Mouse (Mus musculus) regulatory T cell (primary cell): ENCODE measurements around the gene Raly.
"Not testable (repeated sequence)": the region's sequence is repeated elsewhere in the genome, so short reads cannot be mapped to it uniquely, and the experiment has no call there.

ENCODE experiments used
- in situ Hi-C: fragments of 300-600 bp; cut with MboI, MseI; formaldehyde crosslinking; loops from one replicate; pipeline ENCODE4 v1.15.1; 2025; ENCODE audit warnings: high pct_unique_total_duplicates

The Raly gene

GRCm38 (mm10) chr2:154834149-154834865, 43.4 kb downstream of the Raly start:
- in situ Hi-C loops, result no loop called here

GRCm38 (mm10) chr2:154836537-154836936, 45.6 kb downstream of the Raly start:
- in situ Hi-C loops, result no loop called here

GRCm38 (mm10) chr2:154848086-154848485, 57.2 kb downstream of the Raly start:
- in situ Hi-C loops, result no loop called here

- in situ Hi-C loops, result loop anchor here (5.0 kb wide), 1 partner anchor 148 kb away; no protein-coding TSS in a partner anchor
These were observed 64.5 kb downstream of the Raly start for GRCm38 (mm10) chr2:154855383-154855782.

- in situ Hi-C loops, result no loop called here
These were observed 72.8 kb downstream of the Raly start for GRCm38 (mm10) chr2:154863672-154864071.

DNA sequence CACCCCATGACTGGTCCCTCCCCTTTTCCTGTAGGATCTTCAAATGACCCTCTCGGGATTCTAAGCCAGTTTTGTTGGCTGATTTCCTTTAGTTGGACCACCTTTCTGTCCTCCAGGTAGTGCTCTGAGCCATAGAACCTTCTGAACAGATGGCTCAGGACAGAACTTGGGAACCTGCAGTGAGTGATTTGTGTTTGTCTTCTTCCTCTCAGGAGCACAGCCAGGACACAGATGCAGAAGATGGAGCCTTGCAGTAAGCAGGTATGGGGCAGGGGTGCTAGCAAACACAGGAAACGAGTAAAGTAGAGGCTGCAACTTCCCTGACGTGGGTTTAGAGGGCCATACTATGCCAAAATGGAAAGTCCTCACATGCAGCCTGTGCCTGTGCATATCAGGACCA, 74.8 kb downstream of the Raly start:
- in situ Hi-C loops, result no loop called here

- in situ Hi-C loops, result no loop called here
These were observed 77.2 kb downstream of the Raly start for GRCm38 (mm10) chr2:154868106-154868505.

DNA sequence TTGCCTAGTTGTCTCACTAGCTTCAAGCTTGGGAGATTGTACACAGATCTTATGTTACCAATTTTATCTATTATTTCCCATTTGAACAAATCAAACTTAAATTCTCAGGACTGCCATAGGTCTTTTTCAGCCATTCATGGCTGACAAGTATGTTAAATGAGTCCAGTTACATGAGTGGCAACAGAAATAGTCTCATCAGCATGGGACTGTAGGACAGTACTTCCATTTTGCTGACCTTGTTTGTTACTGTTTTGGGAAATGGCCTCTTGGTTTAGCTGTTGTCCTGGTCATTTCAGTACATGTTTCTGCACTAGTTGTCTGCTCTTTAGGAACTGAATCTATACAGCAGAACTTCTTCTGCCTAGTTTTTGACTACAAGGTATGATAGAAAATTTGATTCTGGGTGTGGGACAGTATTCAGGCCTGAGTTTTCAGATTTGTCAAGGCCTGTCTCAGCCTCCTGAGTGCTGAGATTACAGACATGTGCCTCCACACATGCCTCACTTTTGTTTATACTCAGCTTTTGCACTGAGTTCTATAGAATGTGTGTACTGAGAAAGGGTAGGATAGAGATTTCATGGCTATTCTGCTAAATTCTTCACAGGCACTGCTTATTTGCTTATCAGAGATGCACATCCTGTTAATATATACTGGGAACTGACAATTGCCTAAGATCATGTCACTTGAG, 79.2 kb downstream of the Raly start:
- in situ Hi-C loops, result no loop called here

DNA sequence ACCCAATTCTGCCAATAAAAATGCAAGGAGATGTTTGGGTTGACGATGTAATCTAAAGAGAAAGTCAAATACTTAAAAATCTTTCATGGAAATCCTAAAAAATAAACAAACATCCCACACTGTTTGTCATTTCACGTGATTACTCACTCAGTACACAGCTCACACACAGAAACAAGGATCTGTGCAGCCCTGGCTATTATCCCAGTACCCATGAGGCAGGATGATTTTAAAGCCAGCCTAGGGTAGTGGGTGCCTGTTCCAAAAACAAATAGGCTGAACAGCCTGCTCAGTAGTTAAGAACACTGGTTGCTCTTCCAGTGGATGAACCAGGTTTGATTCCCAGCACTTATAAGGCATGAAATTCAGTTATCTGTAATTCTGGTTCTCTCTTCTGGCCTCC, 85.7 kb downstream of the Raly start:
- in situ Hi-C loops, result loop anchor here (25.0 kb wide), 1 partner anchor 1261 kb away; the partner anchor contains the start of genes Gm28036, Nfs1 and Romo1

GRCm38 (mm10) chr2:154891585-154891984, 100.7 kb downstream of the Raly start:
- in situ Hi-C loops, result loop anchor here (5.0 to 25.0 kb wide), 2 partner anchors 94 to 1246 kb away; partner anchors contain the start of genes Gm28036, Nfs1 and Romo1

DNA sequence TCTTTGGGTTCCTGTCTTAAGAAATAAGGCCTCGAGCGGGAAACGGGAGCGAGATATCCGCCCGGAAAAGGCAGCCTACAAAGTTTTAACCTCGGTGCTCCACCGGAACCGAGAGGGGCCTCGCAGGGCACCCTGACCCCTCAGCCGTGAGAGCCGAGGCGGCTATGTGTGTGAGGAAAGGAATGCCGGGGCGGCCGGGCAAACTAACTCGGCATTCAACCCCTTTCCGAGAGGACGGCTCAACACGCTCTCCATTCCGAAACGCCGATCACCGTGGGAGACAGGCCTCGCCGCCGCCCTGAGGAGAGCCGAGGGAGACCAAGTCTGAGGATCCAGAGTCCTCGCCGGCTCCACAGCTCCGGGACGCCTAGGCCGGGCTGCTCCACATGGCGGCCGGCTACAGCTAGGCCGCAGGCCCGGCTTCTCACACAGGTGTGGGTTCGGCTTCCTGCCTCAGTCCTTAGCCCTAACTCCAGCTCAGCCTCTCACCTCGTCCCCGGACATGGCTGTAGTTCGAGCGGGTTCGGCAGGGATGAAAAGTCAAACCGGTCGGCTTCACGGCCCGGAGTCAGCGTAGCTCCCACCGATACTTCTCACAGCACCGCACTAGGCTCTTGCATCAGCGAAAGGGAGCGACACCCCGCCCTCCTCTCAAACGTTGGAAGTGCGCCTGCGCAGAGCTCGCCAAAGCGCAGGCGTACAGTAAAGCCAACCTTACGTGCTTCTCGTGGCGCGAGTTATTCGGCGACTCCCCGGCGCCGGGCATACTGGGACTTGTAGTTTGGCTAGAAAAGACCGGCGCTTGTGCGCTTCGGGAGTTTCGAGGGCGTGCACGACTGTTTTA, 101.5 kb downstream of the Raly start, which contains the start of gene Eif2s2:
Eif2s2 (minus strand) TSS at position 735 of the 844 bp plus-strand sequence.
- in situ Hi-C loops, result loop anchor here (5.0 to 25.0 kb wide), 2 partner anchors 95 to 1245 kb away; partner anchors contain the start of genes Gm28036, Nfs1 and Romo1

DNA sequence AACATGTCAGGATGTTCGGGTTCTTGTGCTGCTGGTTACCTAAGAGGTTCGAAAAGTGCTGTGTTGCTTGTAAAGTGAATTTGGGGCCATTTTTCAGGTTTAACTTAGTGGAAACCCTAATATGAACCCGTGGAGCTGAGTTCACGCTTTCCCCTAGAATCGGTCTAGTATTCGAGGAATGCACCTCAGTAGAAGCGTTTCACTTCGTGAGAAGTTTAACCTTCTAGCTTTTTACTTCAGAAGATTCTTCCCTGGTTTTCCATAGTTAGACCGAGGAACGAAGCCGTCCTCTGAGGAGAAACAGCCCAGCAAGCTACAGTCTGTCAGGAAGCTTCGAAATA, 102.1 kb downstream of the Raly start:
- in situ Hi-C loops, result loop anchor here (5.0 to 25.0 kb wide), 2 partner anchors 96 to 1244 kb away; partner anchors contain the start of genes Gm28036, Nfs1 and Romo1

DNA sequence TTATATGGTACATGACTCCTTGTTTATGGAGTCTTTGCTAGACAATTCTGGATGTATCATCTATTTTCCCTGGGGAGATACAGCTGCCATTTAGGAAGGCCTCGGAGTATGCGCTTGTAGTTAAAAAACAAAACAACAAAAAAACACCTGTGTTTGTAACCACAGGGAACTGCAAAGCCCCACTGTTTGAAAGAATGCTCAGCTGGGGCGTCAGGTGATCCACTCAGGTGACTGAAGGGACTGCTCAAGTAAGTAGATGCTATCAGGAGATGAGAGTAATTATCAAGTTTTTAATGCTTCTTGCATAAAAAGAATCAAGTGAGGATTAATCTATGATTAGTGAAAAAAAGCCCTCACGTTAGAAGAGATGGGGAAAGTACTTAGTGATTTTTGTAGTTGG, 102.7 kb downstream of the Raly start:
- in situ Hi-C loops, result loop anchor here (5.0 to 25.0 kb wide), 2 partner anchors 96 to 1244 kb away; partner anchors contain the start of genes Gm28036, Nfs1 and Romo1

- in situ Hi-C loops, result loop anchor here (25.0 kb wide), 1 partner anchor 1238 kb away; the partner anchor contains the start of genes Gm28036, Nfs1 and Romo1
These were observed 108.1 kb downstream of the Raly start for GRCm38 (mm10) chr2:154899004-154899403.

- in situ Hi-C loops, result loop anchor here (25.0 kb wide), 1 partner anchor 1238 kb away; the partner anchor contains the start of genes Gm28036, Nfs1 and Romo1
These were observed 108.5 kb downstream of the Raly start for GRCm38 (mm10) chr2:154899412-154899811.

DNA sequence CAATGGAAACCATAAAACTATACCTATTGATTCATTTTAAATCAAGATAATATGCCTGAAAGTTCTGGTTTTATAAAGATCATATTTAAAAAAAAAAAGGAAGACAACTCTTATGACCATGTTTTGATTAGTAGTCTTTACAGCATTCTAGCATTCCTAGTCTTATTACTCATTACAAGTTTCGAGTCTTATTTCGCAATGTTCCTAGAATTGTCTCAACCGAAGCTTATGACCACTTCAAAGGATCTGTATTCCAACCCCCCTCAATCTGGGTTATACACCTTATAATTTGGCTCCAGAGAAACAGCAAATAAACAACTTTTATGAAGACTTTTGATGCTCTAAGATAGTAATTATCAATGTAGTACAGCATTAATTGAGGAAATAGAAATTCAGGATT, 111.2 kb downstream of the Raly start:
- in situ Hi-C loops, result no loop called here

GRCm38 (mm10) chr2:154905796-154906195, 114.9 kb downstream of the Raly start:
- in situ Hi-C loops, result no loop called here

GRCm38 (mm10) chr2:154908223-154908622, 117.3 kb downstream of the Raly start:
- in situ Hi-C loops, result not testable (repeated sequence)

GRCm38 (mm10) chr2:154909789-154910188, 118.9 kb downstream of the Raly start:
- in situ Hi-C loops, result no loop called here

DNA sequence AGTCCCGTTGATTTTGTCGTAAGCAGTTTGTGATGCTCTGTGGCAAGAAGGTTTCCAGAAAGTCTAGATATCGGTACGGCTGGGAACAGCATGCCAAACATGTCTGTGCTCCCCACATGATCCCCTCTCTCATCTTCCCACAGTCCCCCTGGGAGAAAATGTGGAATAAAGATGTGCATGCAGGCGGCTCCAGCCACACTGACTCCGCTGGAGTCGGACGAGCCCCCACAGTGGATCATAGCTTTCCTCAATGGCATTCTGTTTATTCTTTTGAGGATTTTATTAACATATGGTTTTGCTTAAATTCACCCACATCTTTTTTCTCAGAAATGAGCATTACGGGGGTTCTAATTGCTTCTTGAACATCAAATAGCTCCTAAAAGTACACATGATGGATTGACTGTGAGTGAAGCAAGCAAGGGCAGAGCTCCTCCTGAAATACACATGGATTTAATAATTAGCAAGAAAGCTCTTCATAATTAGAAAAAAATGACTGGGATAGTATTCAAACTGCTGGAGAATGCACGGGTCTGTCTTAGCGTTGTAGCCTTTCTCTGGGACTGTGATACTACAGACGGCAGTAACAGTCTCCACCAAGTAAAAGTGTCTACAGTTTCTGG, 125.1 kb downstream of the Raly start:
- in situ Hi-C loops, result no loop called here

- in situ Hi-C loops, result no loop called here
These were observed 125.7 kb downstream of the Raly start for GRCm38 (mm10) chr2:154916547-154916946.
